Mouse (Mus musculus) megakaryocyte progenitor cell, adult 5-6 weeks (primary cell): ENCODE measurements around the gene Gcm1. TPM values are rescaled to one million over a fixed set of nuclear protein-coding genes. Genes with fewer than 3 reads are reported as not detected.

Experiments used
- ATAC-seq: replicated peaks from 2 replicates; pipeline ENCODE4 v1.8.0; 2016; ENCODE audit warnings: mild to moderate bottlenecking, moderate TSS enrichment, inconsistent platforms; ENCODE audit not compliant: poor library complexity
- total RNA-seq, 2 experiments: library from RNA; stranded (forward) in 1 of 2; stranded (reverse) in 1 of 2; fragments of 157-497, 149-512 nt in 1 of 2; fragments of 200-1000 nt in 1 of 2; gene quantifications; 2 replicates each; pipeline versions ENCODE4 v1.2.3 to v1.2.4; 2015 to 2017

Gene Gcm1
- total RNA-seq, 2 experiments from 2014 or later: not detected

- no peak for ATAC-seq
These were observed 44.0 kb downstream of the Gcm1 start for GRCm38 (mm10) chr9:78095686-78096085.

GRCm38 (mm10) chr9:78096376-78096775 lies 44.7 kb downstream of the Gcm1 start:
- 0 out of 2 replicates have a peak, but pooled peaks have one; percentile 44 for ATAC-seq

GRCm38 (mm10) chr9:78100956-78101355 lies 49.2 kb downstream of the Gcm1 start:
- peak; percentile 71 for ATAC-seq

- ATAC-seq: no peak
These were observed 49.7 kb downstream of the Gcm1 start for GRCm38 (mm10) chr9:78101431-78101830.

- no peak for ATAC-seq
These were observed 52.3 kb downstream of the Gcm1 start for GRCm38 (mm10) chr9:78103965-78104560.

- peak; percentile 27 for ATAC-seq
These were observed 53.2 kb downstream of the Gcm1 start for GRCm38 (mm10) chr9:78104973-78105372.

- ATAC-seq: peak; percentile 36
These were observed 53.8 kb downstream of the Gcm1 start for GRCm38 (mm10) chr9:78105501-78105932.

GRCm38 (mm10) chr9:78106821-78107220 lies 55.1 kb downstream of the Gcm1 start:
- ATAC-seq: no peak

GRCm38 (mm10) chr9:78107582-78107911 lies 55.8 kb downstream of the Gcm1 start:
- ATAC-seq: no peak

GRCm38 (mm10) chr9:78107912-78108795 lies 56.4 kb downstream of the Gcm1 start:
- ATAC-seq: peak; percentile 14

GRCm38 (mm10) chr9:78108796-78109239 lies 57.1 kb downstream of the Gcm1 start, which contains the start of the genes Fbxo9 and Ick:
Gene Fbxo9, minus strand, starts transcription at chr9:78109065.
Gene Ick, plus strand, starts transcription at chr9:78109192.
- peak; percentile 65 for ATAC-seq

- 0 out of 2 replicates have a peak, but pooled peaks have one; percentile 17 for ATAC-seq
These were observed 57.9 kb downstream of the Gcm1 start for GRCm38 (mm10) chr9:78109656-78110055.

GRCm38 (mm10) chr9:78111456-78111855 lies 59.7 kb downstream of the Gcm1 start:
- ATAC-seq: no peak

- peak; percentile 74 for ATAC-seq
These were observed 61.2 kb downstream of the Gcm1 start for GRCm38 (mm10) chr9:78112770-78113537.

- no peak for ATAC-seq
These were observed 61.8 kb downstream of the Gcm1 start for GRCm38 (mm10) chr9:78113538-78113885.

Other genes with a start within 250 kb of the Gcm1 start
- gene Elovl5, start 134.6 kb upstream of the Gcm1 start, total RNA-seq (2015): 97.0 and 107 TPM in 2 replicates
- 104 and 107 TPM in 2 replicates for gene Elovl5, start 134.6 kb upstream of the Gcm1 start, total RNA-seq (2017)
- 51.1 and 58.3 TPM in 2 replicates for gene Fbxo9, start 57.1 kb downstream of the Gcm1 start, total RNA-seq (2015)
- gene Fbxo9, start 57.1 kb downstream of the Gcm1 start, total RNA-seq (2017): 48.1 and 61.6 TPM in 2 replicates
- gene Ick, start 57.3 kb downstream of the Gcm1 start, total RNA-seq (2015): 11.0 and 12.4 TPM in 2 replicates
- 5.1 and 15.3 TPM in 2 replicates for gene Ick, start 57.3 kb downstream of the Gcm1 start, total RNA-seq (2017)
- 1.5 and 2.9 TPM in 2 replicates for gene Gsta4, start 130.8 kb downstream of the Gcm1 start, total RNA-seq (2015)
- 2.6 and 4.9 TPM in 2 replicates for gene Gsta4, start 130.8 kb downstream of the Gcm1 start, total RNA-seq (2017)
- gene Gsta1, start 178.7 kb downstream of the Gcm1 start, total RNA-seq (2015): not detected in 2 replicates
- gene Gsta1, start 178.7 kb downstream of the Gcm1 start, total RNA-seq (2017): not detected in 2 replicates
- not detected in 2 replicates for gene Gm3776, start 205.2 kb downstream of the Gcm1 start, total RNA-seq (2015)
- gene Gm3776, start 205.2 kb downstream of the Gcm1 start, total RNA-seq (2017): not detected in 2 replicates
- not detected in 2 replicates for gene Gm10639, start 238.0 kb downstream of the Gcm1 start, total RNA-seq (2015)
- not detected in 2 replicates for gene Gm10639, start 238.0 kb downstream of the Gcm1 start, total RNA-seq (2017)